Mouse (Mus musculus): ENCODE results near the gene Vhl.

DNA sequence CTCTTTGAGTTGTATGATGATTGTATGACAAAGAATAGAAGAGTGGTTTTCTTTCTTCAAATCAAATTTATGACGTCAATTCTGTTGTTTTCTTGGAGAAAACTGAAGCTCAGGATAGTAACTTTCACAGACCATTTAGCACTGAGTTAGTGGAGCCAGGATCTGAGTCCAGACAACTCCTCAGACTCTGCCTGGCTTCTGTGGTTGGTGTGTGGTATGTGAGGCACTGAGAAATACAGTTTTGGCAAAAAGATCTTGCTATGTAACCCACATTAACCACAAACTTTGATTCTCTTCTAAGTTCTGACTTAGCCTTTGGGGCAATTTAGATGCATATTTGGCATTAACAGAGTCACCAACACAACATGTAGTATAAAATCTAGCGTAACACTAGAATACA lies 31.1 kb upstream of the Vhl start:
- no peak for TF ChIP-seq CTCF (IDR thresholded peaks at IDR 0.05; ENCODE audit: insufficient read depth, low read depth, low read length)
- TF ChIP-seq POLR2A (IDR thresholded peaks at IDR 0.05; ENCODE audit: insufficient read depth, low read depth, low read length) = no peak

All from olfactory bulb, adult 2 months (tissue).